Mouse (Mus musculus) right cerebral cortex, adult 2 months (tissue): ENCODE results near the gene Fgf8.

Source experiments
- DNase-seq, 2 experiments: peaks; one replicate each; pipeline ENCODE4 v3.0.0; 2021 to 2022; ENCODE audit warnings: low spot score in 2 of 2

Gene Fgf8

GRCm38 (mm10) chr19:45748691-45749242 is 6.1 kb upstream of the Fgf8 start:
- DNase-seq, result no peak

GRCm38 (mm10) chr19:45748206-45748605 is 5.5 kb upstream of the Fgf8 start:
- no peak for DNase-seq

- DNase-seq, result peak; percentile 92 to 93
Measured at GRCm38 (mm10) chr19:45747028-45747867, 4.5 kb upstream of the Fgf8 start.

DNA sequence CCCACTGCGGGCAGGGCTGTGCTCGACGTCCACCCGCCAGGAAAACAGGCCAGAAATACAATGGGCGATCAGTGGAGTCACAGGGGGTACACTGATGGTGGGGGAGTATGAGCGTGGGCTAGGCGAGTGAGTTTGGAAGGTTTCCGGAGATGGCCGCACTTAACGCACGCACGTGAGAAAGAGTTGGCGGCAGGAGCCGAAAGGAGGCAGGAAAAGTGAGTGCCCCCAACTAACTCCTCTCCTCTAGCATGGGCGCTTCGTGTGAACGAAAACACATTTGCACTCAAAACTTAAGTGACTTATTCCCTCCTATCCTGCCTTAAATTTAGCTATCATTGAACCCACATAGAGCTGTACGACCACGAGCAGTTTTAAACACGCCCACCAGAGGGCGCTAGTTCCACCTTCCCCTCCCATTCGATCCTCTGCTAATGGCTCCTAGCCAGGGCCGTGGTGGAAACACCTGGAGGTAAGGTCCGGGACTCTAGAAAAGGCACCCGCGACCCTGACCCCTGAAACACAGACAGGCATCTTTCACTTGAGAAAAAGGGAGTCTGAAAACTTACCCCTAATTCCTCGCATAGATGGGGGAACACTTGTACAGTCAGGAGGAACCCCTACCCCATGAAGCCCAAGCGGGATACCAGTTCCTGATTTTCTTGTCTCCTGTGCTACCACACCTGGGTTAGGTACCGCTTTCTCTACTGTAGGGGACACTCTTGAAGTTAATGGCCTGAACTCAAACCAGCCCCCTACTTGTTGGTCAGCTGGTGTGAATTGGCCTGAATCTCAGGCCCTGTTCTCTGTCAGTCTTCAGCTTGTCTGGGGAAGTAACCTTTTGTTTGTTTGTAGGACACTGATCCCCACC is 3.7 kb upstream of the Fgf8 start:
- peak; percentile 82 to 83 for DNase-seq

- DNase-seq, result no peak
Measured at GRCm38 (mm10) chr19:45745344-45746152, 2.8 kb upstream of the Fgf8 start.

GRCm38 (mm10) chr19:45743619-45744018 is 904 bp upstream of the Fgf8 start:
- no peak for DNase-seq

- no peak for DNase-seq
Measured at GRCm38 (mm10) chr19:45742984-45743575, 365 bp upstream of the Fgf8 start.

- DNase-seq, result no peak
Measured at GRCm38 (mm10) chr19:45741431-45742217, 1.1 kb downstream of the Fgf8 start.

- no peak for DNase-seq
Measured at GRCm38 (mm10) chr19:45740817-45741216, 1.9 kb downstream of the Fgf8 start.

DNA sequence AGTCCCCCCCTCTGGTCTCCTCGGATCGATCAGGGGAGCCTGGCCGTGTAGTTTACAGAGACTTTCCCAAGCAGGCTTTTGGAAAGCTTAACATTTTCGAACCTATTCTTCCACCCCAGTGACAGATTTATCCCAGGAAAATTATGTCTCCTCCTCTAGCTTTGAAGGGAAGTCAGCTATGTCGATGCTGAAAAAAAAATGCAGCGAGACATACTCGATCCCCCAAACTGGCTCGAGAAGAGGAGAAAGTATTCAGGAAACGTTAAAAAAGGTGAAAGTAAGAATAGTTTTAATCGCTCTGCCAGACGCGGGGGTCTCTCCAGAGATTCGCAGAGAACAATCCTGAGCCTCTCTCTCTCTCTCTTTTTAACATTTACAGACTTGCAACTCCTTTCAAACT is 2.5 kb downstream of the Fgf8 start:
- DNase-seq, result no peak

- DNase-seq, result no peak
Measured at GRCm38 (mm10) chr19:45738521-45738920, 4.2 kb downstream of the Fgf8 start.

DNA sequence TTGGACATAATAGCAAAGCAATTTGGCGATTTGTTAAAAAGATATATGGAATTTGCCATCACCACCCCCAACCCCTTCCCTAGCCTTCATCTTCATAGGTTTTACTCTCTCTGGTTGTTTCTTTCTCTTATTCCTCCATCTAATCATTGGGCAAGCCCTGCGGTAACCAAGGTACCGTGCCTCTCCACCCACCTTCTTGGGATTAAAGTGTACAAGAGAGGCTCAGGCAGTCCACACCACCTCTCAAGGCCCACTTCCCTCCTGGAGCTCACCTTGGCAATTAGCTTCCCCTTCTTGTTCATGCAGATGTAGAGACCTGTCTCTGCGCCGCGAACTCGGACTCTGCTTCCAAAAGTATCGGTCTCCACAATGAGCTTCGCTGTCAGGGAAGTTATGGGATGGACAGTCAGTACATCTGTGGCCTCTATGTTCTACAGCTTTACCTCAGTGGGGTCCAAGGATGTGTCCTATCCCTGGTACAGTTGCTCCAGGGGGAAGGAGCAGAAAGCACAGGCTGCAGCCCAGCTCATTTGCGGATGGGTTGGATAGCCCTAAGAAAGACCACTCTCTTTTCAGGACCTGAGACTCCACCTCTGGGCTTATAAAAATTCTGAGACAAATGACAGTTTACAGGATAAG is 4.8 kb downstream of the Fgf8 start:
- no peak for DNase-seq

DNA sequence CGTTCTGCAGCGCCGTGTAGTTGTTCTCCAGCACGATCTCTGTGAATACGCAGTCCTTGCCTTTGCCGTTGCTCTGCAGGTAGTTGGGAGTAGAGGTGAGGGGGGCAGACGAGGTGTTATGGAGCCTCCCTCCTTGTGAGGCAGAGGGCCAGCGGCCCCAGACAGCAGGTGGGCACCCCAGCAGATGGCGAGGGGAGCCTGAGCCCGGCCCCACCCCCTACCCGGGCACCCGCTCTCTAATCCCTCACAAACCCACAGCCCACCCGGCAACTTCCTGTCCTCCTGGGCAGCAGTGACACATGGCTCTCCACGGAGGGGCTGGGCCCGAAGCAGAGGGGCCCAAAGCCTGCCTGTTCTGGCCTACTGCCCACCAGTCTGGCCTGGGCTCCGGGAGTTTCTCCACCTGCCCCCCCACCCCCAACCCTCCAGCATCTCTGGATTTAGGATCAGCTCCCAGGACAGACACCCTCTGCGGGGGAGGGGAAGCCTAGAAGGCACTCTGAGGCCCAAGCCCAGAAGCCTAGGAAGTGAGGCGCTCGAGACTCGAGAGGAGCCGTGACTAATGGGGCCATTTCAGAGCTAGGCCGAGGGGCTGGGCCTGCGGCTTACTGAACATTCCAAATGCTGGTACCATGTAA is 5.4 kb downstream of the Fgf8 start:
- DNase-seq, result no peak

GRCm38 (mm10) chr19:45736855-45737207 is 5.9 kb downstream of the Fgf8 start:
- DNase-seq, result no peak

GRCm38 (mm10) chr19:45736241-45736640 is 6.5 kb downstream of the Fgf8 start:
- no peak for DNase-seq

DNA sequence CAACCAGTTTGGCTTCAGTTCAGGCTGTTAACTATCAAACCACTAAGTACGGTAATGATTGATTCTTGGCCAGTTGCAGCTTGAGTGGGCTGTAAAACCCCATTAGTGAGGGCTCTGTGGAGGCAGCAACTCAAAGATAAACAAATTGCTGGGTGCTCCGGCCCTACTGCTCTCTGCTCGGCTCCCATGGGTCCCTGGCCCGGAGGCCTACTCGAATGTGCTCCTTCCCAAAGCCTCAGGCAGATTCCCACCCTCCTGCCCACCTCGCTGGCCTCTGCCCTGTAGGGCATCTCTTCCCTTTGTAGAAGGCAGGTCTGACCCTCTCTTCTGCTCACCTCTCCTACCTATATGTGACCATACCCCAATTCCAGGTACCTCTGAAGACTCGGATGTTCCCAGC is 8.0 kb downstream of the Fgf8 start:
- DNase-seq, result no peak

DNA sequence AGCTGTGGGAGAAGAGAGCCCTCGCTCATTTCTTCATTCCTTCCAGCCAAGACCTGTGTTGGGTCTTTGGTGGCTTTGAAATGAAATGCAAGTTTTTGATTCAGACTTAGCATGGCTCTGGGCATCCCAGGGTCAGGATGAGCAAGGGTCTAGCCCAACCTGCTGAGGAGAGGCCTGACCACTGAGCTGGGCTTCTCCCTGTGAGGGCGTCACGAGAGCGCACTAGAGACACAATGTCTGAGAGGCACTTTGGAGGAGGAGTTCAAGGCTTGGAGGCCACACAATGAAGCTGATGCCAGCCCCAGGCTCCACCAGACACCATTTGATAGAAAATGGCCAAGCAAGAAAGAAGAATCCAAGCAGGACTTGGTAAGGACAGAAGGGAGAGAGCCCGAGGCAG is 8.5 kb downstream of the Fgf8 start:
- DNase-seq, result no peak

GRCm38 (mm10) chr19:45733564-45733963 is 9.2 kb downstream of the Fgf8 start:
- DNase-seq, result no peak

DNA sequence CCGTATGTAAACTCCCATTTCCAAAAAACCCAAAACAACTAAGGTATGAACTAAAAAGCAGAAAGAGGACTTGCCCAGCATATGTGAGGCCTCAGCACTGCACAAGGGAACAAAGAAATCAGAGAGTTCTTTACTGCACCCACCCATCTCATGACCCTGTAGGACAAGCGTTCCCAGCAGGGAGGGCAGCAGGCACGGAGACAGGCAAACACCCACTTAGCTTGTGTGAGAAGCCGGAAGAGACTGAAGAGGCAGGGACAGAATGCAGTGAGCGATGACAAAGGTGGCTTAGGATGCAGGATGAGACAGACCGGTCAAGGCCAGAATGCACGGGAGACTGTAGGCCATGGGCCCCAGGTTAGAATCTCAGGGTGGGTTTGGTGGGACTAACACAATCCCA is 11.1 kb downstream of the Fgf8 start:
- DNase-seq, result no peak

GRCm38 (mm10) chr19:45730042-45730441 is 12.7 kb downstream of the Fgf8 start:
- DNase-seq, result no peak
